Mouse (Mus musculus) kidney, postnatal 0 days (tissue): ENCODE results near the gene Tbc1d2b. TPM values are rescaled to one million over a fixed set of nuclear protein-coding genes. Genes with fewer than 3 reads are reported as not detected.

ENCODE experiments used
- ATAC-seq: fragments of 200-750 bp; cut with Nextera tagmentation; replicated peaks from 2 replicates; pipeline ENCODE4 v1.8.0; 2017; ENCODE audit warnings: low read depth, moderate number of reproducible peaks, moderate TSS enrichment, moderate library complexity; ENCODE audit not compliant: low FRiP score
- DNase-seq: peaks from one replicate; pipeline ENCODE4 v3.0.0-alpha.2; 2016; ENCODE audit warnings: low spot score
- H3K27ac ChIP-seq: fragments of 300-500 bp; sonication (generic); 2 replicates; pipeline ENCODE4 v1.5.1; 2014; ENCODE audit warnings: mild to moderate bottlenecking
- H3K27me3 ChIP-seq: fragments of 300-500 bp; sonication (generic); 2 replicates; pipeline ENCODE4 v1.6.1; 2014; ENCODE audit warnings: low read length, mixed read lengths; ENCODE audit not compliant: insufficient read depth
- H3K36me3 ChIP-seq: fragments of 300-500 bp; sonication (generic); 2 replicates; pipeline ENCODE4 v1.6.1; 2014; ENCODE audit warnings: low read length, mixed read lengths; ENCODE audit not compliant: insufficient read depth
- H3K4me1 ChIP-seq: fragments of 300-500 bp; sonication (generic); replicated peaks from 2 replicates; pipeline ENCODE4 v1.6.1; 2014; ENCODE audit warnings: antibody characterized with exemption, low read length, mixed read lengths; ENCODE audit not compliant: insufficient read depth
- H3K4me2 ChIP-seq: fragments of 300-500 bp; sonication (generic); 2 replicates; pipeline ENCODE4 v1.6.1; 2014; ENCODE audit warnings: mild to moderate bottlenecking, low read length, moderate library complexity, mixed read lengths
- H3K4me3 ChIP-seq: fragments of 300-500 bp; sonication (generic); replicated peaks from 2 replicates; pipeline ENCODE4 v1.5.1; 2014; ENCODE audit warnings: low read depth, low read length
- H3K9ac ChIP-seq: fragments of 300-500 bp; sonication (generic); 2 replicates; pipeline ENCODE4 v1.6.1; 2014; ENCODE audit warnings: low read depth, low read length
- H3K9me3 ChIP-seq: fragments of 300-500 bp; sonication (generic); replicated peaks from 2 replicates; pipeline ENCODE4 v1.6.1; 2016; ENCODE audit warnings: low read length, inconsistent platforms, mixed read lengths
- CTCF ChIP-seq: IDR thresholded peaks from 2 replicates; pipeline ENCODE4 v1.5.1; 2016; ENCODE audit warnings: antibody characterized with exemption, low read depth, mild to moderate bottlenecking, moderate library complexity
- WGBS: fragments of 180-500 bp; shearing (Covaris S2); extraction: QIAGEN DNeasy Blood & Tissue Kit; methylation state at CpG from one replicate; pipeline ENCODE4 v1.1.7; 2014; 5-methylcytosine and 5-hydroxymethylcytosine counted together
- polyA plus RNA-seq: library from polyadenylated mRNA; unstranded; fragments of >200 nt; fragmentation: Nextera tagmentation; extraction: Ambion mirVana; gene quantifications from 2 replicates; pipeline ENCODE4 v1.2.1, GENCODE M21; 2015

Tbc1d2b gene
- polyA plus RNA-seq, 1 experiment from 2014 or later = 8.4 TPM

DNA sequence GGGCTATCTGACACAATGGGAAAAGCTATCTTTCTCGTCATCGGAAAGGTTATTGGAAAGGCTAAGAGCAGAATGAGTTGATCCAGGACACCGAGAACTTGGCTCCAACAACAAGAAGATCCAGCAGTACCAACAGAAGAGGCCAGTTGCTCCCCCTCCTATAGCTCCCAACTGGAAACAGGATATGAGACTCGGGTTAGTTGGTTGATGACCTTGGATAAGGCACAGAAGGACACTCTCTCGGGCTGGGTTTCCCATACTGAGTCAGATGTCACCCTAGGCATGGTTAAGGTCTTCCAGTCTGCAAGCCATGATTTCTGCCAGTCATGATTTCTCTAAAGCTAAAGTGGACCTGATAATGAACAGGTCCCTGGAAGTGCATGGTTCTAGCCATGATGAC is 35.8 kb downstream of the Tbc1d2b start:
- Histone ChIP-seq H3K27ac (no peak overlapping the region), H3K4me3 (no peak overlapping the region), H3K4me2 (no peak overlapping the region), H3K9me3 (no peaks in the 10 kb centered on the region), H3K36me3 (no peaks in the 10 kb centered on the region; the same call in 1 of the 2 replicates), H3K4me1 (no peaks in the 10 kb centered on the region), H3K9ac (no peak overlapping the region), H3K27me3 (no peaks in the 10 kb centered on the region)
- no peak for TF ChIP-seq CTCF
- DNase-seq (no peak), ATAC-seq (no peak)
- 86% methylated on average over 5 of the region's 5 CpGs for WGBS

DNA sequence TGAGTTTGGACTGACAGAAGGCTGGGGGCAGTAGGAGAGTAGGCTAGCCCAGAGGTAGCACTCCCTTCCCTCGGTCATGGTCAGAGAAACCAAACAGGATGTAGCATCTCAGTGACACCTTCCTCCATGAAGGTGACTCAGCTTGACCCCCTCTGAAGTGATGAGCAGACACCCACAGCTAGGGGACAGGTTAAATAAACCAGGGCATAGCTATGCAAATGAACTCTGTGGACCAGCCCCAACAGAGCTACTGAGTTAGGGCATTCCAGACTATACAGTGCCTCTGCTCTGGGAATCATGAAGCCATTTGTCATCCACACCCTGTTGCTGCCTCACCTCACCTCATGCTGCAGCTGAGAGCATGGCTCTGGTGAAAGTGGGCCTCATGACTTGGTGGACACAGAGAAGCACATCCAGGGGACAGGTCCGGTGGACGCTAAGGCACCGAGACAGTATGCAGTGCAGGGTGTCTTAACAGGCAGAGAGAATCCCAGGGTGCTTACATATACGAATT is 36.6 kb downstream of the Tbc1d2b start:
- ATAC-seq = no peak
- Histone ChIP-seq H3K4me3 (no peak overlapping the region), H3K27ac (no peak overlapping the region), H3K9ac (no peak overlapping the region), H3K36me3 (no peaks in the 10 kb centered on the region; the same call in 1 of the 2 replicates), H3K4me2 (no peak overlapping the region), H3K4me1 (no peaks in the 10 kb centered on the region), H3K27me3 (no peaks in the 10 kb centered on the region), H3K9me3 (no peaks in the 10 kb centered on the region)
- no peak for DNase-seq
- WGBS = 94% methylated on average over 5 of the region's 5 CpGs
- no peak for TF ChIP-seq CTCF

DNA sequence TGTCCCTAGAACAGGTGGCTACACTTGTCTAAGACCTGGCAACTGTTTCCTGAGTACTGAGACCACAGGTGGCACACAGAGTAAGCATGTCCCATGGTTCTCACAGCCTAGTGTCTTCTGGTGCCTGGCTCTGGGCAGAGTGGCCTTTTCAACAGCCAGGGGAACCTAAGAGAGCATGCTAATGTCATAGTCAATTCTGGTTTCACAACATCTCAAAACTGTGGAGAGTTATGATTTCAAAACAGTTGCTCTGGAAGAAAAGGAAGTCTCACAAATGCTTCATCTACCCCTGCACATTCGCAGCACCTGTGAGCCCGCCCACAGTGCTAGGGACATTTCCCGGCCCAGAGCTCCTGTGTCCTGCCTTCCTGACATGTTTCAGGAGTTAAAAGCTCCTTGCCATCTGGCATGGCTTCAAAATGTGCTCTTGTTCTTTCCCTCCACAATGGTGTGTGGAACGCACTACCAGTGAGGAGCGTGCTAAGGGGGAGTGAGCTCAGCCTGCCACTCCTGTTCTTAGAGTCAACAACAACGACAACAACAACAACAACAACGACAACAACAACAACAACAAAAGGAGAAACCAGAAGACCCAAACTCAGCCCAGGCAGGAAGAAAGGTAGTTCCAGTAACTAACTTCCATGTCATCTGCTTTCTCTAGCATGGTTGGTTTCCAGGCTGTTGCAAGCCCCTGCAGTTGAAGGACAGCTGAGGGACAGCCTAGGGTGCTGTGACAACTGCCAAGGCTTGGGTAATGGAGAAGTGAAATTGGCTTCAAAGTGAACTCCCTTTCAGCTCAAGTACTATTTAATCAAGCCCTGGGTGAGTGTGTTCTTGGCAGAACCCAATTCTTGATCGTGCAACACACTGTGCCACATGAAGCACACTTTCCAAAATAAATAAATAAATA is 37.6 kb downstream of the Tbc1d2b start:
- H3K4me1 ChIP-seq = no peaks in the 10 kb centered on the region
- H3K4me3 ChIP-seq = no peak overlapping the region
- H3K36me3 ChIP-seq = no peaks in the 10 kb centered on the region; the same call in 1 of the 2 replicates
- 83% methylated on average over 8 of the region's 8 CpGs for WGBS
- no peaks in the 10 kb centered on the region for H3K9me3 ChIP-seq
- ATAC-seq (no peak), DNase-seq (no peak)
- no peak overlapping the region for H3K27ac ChIP-seq
- H3K27me3 ChIP-seq = no peaks in the 10 kb centered on the region
- no peak overlapping the region for H3K9ac ChIP-seq
- no peak for TF ChIP-seq CTCF
- no peak overlapping the region for H3K4me2 ChIP-seq

DNA sequence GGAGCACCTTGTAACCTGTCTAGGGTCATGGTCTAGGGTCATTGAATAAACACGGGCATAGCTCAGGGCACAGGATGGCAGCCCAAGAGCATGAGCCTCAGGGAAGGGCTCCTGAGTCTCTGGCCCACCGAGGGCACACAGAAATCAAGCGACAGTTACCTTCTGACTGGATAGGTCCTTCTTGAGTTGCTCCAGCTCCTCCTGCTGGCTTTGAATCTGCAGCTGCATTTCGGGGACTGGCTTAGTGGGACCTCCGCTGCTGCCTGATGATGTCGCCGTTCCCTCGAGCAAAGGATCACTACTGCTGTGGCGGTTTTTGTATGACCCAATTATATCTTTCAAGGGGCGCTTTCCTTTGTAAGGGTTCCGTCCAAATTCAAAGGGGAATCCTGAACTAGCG is 43.4 kb downstream of the Tbc1d2b start:
- no peaks in the 10 kb centered on the region for H3K4me1 ChIP-seq
- 81% methylated on average over 12 of the region's 12 CpGs for WGBS
- no peak overlapping the region for H3K4me2 ChIP-seq
- no peak overlapping the region for H3K4me3 ChIP-seq
- no peak; the same call in 1 of the 2 replicates for ATAC-seq
- H3K27me3 ChIP-seq = no peaks in the 10 kb centered on the region
- H3K27ac ChIP-seq = no peak overlapping the region
- H3K9me3 ChIP-seq = no peaks in the 10 kb centered on the region
- peaks cover 4% of the 10 kb centered on the region; the same call in 1 of the 2 replicates for H3K36me3 ChIP-seq
- peak; percentile 39 for TF ChIP-seq CTCF
- DNase-seq = no peak
- no peak overlapping the region for H3K9ac ChIP-seq

DNA sequence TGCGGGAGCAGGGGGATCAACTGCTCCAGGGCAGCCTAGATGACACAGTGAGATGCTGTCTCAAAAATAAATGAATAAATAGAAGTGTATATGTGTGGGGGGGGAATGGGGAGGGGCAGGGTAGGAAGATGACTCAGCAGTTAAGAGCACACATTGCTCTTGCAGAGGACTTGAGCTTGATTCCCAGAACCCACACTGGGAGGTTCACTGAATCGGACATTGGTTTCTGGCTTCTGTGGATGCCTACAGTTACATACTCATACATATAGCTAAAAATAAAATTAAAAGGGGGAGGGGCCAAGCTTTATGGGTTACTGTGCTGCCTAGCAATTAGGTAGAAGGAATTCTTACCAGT is 43.9 kb downstream of the Tbc1d2b start:
- DNase-seq (no peak), ATAC-seq (no peak)
- Histone ChIP-seq H3K9ac (no peak overlapping the region), H3K4me3 (no peak overlapping the region), H3K9me3 (no peaks in the 10 kb centered on the region), H3K36me3 (peaks cover 4% of the 10 kb centered on the region; the same call in 1 of the 2 replicates), H3K27me3 (no peaks in the 10 kb centered on the region), H3K4me2 (no peak overlapping the region), H3K4me1 (no peaks in the 10 kb centered on the region), H3K27ac (no peak overlapping the region)
- TF ChIP-seq CTCF = no peak
- 77% methylated on average over 2 of the region's 2 CpGs for WGBS

DNA sequence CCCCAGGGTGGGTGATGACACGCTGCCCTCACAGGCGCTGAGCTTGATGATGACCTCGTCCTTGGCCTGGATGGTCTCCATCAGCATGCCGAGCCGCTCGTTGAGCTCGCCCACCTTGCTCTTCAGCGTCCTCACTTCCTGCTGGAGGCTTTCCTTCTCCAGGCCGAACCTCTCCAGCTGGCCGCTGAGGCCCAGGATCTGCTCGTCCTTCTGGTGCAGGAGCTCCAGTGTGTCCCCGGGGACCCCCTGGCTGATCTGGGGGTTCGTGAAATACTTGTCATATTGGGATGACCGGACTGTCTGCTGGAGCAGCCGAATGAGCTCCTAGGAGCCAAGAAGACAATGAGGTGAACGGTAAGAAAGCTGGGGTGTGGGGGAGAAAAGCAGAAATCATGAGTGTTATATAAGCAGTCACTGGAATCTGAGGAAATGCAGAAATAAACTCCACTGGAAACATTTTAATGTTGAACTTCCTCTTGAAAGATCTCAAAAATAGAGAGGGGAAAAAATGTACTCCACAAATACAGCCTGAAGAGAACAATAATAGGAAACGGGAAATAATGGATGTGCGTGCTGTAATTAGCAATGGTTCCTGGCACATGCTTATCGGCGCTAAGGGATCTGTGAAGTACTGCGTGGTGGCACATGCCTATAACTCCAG is 44.4 kb downstream of the Tbc1d2b start:
- peak overlapping the region; percentile 54; the same call in 1 of the 2 replicates for H3K27ac ChIP-seq
- no peak for ATAC-seq

More for the DNA sequence above, 44.4 kb downstream of the Tbc1d2b start:
- no peak for TF ChIP-seq CTCF
- Histone ChIP-seq H3K9ac (no peak overlapping the region), H3K36me3 (peaks cover 4% of the 10 kb centered on the region; the same call in 1 of the 2 replicates), H3K4me1 (no peaks in the 10 kb centered on the region), H3K4me3 (no peak overlapping the region), H3K27me3 (no peaks in the 10 kb centered on the region), H3K9me3 (no peaks in the 10 kb centered on the region), H3K4me2 (no peak overlapping the region)
- 77% methylated on average over 21 of the region's 21 CpGs for WGBS
- DNase-seq = peak; percentile 38
